Mouse (Mus musculus): Measurements from ENCODE around the gene Lmx1b.

DNA sequence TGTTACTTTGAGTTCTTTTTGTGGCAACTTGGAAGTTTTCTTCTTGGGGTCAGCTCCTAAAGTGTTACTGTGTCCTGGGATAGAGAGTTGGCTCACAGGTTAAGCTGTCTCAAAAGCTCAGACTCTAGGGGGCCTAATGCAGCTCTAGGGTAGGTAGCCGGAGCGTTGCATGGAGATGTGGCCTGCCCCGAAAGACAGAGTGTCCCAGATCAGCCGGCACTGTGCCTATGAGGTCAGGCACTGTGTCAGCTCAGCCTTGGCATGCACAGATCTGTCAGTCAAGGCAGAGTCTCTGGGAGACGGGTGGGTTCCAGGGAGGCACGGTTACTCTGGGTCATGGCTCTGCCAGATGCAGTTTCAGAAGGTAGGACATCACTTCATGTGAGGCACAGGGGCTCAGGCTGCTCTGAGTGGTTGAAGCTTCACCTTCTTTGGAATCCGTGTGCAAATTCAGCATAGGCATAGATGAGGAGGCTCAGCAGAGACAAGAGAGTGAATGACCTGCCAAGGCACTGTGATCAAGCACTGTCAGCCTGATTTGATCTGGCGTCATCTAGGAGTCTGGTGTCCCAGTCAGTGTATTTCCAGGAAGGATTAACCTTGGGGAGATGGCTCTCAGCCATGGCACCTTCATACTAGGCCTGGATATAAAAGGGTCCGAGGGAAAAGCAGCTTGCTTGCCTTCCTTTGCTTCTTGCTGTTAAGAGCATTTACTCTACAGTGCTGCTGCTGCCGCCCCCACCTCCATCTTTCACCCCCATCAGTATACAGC lies 32.6 kb upstream of the Lmx1b start:
- TF ChIP-seq CTCF (IDR thresholded peaks at IDR 0.05) (no peak), EP300 (IDR thresholded peaks at IDR 0.05) (no peak)
